Mouse (Mus musculus): ENCODE data around the gene Pde4d. TPM values are rescaled to one million over a fixed set of nuclear protein-coding genes. Genes with fewer than 3 reads are reported as not detected.
A peak's percentile ranks its signal among the peaks of the same experiment; 100 is the strongest.

Gene Pde4d
- total RNA-seq, 2 experiments from 2014 or later: 72.4 to 79.0 TPM

DNA sequence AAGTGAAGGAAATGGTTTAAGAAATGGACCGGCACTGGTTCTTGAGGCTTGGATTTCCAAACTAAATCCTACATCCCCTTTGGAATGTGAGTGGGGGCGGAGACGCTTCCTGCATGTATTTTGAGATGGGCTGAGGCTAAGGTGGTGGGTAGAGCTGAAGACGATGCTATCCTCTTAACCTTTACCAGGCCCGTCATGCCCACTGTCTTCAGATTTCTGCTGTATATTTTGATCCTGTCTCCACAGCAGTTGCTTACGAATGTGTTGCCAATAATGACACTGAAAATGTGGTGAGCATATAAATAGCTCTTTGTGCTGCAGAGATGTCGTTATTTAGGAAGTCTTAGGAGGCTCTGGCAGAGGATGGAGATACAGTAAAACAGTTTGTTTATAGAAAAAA lies 904.3 kb downstream of the Pde4d start:
- DNase-seq (ENCODE audit: low spot score in 2 of 2): no peak

DNA sequence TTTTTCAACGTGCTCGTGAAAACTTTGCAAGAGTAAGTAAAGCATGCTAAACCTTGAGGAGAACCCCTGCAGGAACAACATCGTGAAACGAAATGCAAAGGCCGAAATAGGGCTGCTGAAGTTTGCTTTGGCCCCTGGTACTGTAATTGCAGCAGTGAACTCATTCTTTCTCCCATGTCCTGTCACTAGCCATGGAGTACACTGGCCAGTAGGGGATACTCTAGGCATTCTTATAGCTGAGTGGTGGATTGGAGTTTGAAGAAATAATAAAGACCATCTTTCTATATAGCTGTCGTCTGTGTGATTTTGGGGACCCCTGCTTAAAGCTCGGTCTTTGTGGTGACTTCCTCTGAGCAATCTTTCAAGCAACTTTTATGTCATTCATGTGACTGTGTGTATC lies 906.5 kb downstream of the Pde4d start:
- no peak for DNase-seq (ENCODE audit: low spot score in 2 of 2)

DNA sequence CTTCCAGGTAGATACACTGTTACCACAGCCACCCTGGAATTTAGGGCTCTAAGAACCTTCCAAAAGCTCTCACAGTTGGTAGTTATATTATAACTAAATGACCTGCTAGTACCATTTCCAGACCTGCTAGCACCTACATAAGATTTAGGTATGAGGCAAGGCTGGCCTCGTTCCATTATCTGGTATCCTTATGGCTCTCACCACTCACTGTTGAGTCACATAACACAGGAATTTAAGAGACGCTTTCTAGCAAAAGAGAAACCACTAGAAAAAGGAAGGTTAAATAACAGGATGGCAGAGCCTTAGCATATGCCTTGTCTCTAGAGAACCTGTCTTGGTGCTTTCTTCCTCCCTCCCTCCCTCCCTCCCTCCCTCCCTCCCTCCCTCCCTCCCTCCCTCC lies 910.2 kb downstream of the Pde4d start:
- DNase-seq (ENCODE audit: low spot score in 2 of 2): no peak

DNA sequence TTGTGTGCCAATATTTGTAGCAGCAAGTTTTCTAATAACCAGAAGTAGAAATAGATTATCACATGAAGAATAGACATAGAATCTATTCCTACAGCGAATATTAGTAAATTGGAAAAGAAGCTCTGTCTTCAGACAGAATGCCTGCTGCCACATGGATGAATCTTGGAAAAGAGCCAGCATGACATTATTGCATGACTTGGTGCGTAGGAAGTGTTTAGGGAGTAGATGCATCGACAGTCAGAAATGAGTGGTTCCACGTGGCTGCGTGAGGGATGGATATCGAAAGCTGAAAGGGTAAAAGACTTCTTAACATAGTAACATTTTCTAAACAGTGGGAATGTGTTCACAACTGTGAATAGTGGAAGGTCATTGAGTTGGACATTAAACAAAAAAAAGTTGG lies 912.6 kb downstream of the Pde4d start:
- no peak for DNase-seq (ENCODE audit: low spot score in 2 of 2)

DNA sequence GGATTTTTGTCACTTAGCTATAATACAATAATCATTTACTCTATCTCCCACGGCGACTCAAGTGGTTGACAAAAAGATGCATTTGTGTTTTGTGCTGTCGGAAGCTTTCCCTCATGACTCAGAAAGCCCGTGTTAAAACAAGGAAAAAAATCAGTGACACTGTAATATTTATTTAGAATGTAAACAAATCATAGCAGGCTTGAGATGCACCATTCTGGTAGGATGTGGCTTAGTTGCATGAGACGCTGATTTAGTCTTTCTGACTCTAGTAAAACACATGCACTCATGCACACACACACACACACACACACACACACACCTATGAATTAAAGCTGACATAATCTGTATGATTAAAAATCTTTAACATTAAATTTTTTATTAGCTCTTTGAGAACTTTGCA lies 924.7 kb downstream of the Pde4d start:
- no peak for DNase-seq (ENCODE audit: low spot score in 2 of 2)

DNA sequence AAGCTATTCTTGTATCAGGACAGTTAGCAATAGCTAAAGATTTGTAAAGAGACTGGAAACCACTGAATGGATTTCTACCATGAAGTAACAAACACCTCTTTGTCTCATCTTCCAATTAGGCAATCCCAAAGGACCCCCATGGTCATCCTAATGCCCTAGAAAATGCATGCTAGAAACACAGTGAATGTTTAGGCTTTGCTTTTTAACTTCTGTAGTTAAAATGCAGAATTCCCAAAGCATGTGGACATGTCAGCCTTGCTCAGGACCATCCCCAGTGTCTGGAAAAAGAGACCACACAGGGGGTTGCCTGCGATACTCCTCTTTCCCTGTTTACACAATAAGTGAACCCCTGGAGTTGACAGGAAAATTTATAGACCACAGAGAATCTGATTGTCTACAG lies 926.9 kb downstream of the Pde4d start:
- no peak for DNase-seq (ENCODE audit: low spot score in 2 of 2)

DNA sequence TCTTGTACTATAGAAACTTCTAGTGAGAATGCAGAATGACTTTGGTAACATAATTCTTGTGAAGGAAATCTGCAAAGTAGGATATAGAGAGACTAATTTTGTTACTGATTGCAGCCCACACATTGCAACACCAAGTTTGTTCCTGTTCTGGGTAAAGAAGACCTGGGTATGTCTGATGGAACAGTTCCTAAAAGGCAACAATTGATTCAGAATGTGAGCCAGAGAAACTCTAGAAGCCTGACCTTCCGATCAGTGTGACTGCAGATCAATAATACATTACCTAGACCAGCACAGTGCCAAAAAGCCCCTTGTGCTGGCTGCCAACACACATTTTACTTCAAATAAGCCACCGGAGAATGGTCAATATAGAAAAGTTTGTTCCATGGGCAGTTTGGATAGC lies 930.4 kb downstream of the Pde4d start:
- DNase-seq (ENCODE audit: low spot score in 2 of 2): no peak

DNA sequence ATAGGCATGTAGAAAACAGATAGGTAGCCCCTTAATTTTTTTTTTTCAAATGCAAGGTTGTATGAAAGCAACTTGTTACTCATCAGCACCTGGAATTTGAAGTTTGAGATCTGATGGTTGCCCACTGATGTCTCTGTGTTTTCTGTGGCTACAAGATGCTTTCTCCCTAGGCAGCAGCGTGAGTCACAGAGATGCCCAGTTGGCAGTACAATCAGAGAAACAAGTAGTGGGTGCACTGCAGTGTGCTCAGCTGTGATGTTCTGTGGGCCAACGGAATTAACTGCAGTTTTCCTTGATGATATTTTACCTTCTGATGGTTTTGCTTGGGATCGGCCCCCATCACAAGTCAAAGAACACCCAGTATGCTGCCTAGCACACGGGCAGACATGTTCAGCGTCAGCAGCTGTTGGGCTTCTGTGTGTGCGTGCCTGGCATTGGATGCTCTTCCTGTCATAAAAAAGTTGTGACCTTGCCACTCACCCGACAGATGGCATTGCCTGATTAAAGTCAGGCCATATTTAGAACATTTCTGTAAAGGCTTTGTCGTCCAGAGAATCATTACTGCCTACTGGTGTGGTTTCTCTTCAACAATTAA lies 939.0 kb downstream of the Pde4d start:
- DNase-seq (ENCODE audit: low spot score in 2 of 2): peak; percentile 17 to 22

DNA sequence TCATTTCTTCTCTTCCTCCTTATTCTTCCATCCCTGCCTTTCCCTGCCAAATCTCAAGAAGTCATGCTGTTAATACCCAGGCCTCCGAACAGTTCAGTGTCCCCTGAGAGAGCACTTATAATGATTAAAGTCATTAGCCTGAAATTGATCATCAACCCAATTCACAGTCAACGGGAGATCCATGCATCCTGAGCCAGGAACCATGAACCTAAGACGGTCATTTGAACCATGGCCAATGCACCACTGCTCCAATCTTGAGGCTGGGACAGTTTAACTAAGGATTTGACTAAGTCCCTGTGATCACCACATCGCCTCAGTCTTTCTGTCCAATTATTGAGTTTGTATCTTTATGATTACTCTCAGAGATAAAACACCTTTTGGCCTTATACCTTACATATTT lies 952.6 kb downstream of the Pde4d start:
- DNase-seq (ENCODE audit: low spot score in 2 of 2): no peak

DNA sequence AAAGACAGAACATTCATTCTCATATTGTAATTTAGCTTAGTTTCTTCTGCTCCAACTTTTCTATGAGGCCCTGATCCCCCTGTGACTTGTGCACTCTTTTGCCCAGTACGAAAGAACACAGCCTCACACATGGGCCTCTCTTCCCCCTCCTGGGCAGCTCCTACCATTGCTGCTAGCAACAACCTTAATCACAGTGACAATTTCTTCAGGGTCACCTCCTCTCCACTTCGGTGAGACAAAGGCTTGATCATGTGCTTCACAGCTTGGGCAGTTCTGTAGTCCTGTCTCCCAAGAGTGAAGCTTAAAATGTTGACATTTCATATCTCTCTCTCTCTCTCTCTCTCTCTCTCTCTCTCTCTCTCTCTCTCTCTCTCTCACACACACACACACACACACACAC lies 953.2 kb downstream of the Pde4d start:
- no peak for DNase-seq (ENCODE audit: low spot score in 2 of 2)

DNA sequence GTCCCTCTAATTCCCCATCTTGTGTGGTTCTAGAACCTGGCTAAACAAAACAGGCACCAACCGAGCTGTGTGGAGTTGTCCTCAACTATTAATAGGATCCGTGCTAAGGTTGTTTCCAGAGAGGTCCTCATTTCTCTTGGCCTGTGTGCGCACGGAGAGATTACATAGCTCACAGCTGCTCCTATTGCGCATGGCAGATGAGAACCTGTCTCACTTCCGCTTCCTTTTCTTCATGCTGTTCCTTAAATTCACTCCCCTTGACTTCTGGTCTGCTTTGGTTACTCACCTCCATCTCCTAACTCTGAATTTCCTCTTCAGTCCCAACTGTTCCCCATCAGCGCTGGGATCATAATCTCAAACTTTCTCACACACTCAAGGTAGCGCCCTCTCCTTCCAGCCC lies 956.6 kb downstream of the Pde4d start:
- no peak for DNase-seq (ENCODE audit: low spot score in 2 of 2)

DNA sequence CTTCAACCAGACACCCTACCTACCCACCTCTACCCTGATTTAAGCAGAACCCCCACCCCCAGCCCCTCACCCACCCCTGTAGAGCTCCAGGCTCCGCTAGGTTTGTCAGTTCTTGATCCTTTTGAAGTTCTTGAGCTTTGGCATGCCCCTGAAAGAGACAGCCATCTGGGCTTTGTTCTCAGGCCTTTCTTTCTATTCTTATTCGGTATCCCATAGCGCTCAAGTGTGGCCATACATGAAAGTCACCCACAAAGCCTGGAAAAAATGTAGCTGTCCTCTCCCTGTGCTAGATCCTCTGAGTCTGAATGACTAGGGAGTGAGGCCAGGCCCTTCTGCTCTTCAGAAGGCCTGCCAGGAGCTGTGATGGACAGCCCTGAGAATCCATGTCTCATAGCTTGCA lies 957.6 kb downstream of the Pde4d start:
- no peak for DNase-seq (ENCODE audit: low spot score in 2 of 2)

DNA sequence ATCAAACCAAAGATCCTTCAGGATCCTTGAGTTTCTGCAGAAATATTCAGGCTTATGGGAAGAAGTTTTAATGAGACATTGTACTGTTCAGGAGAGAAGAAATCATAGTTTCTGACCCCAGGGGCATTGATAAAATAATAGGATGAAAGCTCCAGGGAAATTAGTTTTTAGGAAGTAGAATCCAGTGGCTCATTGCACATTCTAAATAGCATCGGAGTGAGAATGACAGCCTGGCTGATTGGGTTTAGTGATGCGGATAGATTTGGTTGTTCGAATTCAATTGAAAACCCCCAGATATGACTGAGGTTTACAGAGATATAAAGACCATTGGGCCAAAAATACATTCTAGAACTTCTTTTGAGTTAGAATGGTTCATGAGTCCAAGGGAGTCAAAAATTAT lies 970.7 kb downstream of the Pde4d start:
- DNase-seq (ENCODE audit: low spot score in 2 of 2): no peak

DNA sequence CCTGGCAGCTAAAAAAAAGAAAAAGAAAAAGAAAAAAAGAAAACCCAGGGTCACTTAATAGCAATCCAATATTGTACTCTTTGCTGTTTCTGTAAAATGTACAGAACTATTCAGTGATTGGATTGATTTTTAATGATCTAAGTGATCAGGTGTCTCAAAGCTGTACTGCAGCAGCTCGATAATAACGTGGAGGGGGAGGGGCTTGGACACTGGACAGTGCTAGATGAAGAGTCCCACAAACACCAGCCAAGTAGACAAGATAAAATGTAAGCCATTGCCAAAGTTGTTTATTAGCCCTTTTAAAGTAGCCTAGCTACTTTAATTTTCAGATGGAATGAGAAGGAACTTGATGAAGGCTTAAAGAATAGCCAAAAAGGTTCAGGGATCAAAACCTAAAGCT lies 975.2 kb downstream of the Pde4d start:
- no peak for DNase-seq (ENCODE audit: low spot score in 2 of 2)

DNA sequence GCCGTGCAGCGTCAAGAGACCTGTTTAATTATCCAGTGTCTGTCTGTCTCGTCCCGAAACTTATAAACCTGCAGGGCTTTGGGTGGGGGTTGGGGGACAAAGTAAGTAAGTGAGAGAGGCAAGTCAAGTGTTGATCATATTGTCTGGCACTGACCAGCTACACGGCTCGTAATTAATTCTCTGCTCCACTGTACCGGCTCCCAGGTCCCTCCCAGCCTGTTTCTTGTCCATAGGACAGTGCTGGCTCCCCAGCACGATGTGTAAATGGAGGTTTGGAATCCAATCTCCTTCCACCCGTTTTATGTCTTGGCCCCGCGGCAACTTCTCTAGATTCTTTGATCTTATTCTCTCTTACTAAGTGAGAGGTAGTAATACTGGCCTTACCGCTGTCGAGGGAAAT lies 975.8 kb downstream of the Pde4d start:
- no peak for DNase-seq (ENCODE audit: low spot score in 2 of 2)

DNA sequence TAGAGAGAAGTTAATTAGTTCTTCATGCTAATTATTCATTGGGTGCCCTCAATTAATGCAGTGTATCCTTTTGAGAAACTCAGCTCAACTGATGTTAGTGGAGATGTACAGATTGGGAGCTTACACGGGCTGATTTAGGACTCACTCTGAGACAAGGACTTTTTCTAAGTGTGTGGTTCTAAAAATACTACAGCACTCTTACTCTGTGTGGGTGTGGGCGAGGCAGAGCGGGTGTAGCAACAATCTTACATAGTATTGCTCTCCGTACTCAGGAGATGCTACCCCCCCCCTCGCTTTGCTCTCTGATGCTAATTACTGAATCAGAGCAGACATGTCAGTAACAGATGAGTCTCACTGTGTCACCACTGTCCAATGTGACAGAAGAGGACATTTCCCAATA lies 976.3 kb downstream of the Pde4d start:
- DNase-seq (ENCODE audit: low spot score in 2 of 2): no peak

DNA sequence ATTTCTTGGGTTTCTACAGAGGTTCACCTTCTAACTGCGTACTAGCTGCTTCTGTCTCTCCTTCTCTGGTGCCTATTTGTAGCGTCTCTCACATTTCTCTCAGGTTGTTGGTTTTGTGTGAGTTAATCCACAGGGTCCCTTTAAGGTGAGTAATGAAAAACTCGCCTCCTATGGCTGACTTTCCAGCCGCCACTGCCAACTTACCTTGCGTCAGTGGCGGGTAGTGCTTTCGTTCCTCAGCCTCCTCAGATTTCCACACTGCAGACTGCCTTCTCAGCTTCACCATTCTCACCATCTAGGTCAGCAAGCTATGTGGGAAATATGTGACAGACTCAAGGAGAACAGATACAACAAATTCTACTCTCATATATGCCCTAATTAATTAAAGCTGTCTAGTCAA lies 977.8 kb downstream of the Pde4d start:
- DNase-seq (ENCODE audit: low spot score in 2 of 2): no peak

DNA sequence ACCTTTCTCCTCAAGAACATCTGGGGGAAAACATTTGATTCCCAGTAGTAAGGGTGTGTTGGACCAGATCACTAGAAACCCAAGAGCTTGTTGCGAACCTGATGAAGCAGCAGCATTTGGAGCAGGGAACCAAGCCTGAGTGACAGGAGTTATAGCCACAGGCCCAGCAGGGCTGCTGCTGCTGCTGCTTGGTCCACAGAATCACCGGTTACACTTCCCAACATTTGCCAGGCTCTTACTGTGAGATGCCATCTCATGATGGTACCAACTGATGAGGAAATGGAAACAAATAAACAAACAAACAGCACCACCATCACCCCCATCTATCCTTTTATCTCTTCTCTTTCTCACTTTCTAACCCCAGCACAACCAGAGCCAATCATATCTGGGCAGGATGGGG lies 979.8 kb downstream of the Pde4d start:
- DNase-seq (ENCODE audit: low spot score in 2 of 2): no peak

DNA sequence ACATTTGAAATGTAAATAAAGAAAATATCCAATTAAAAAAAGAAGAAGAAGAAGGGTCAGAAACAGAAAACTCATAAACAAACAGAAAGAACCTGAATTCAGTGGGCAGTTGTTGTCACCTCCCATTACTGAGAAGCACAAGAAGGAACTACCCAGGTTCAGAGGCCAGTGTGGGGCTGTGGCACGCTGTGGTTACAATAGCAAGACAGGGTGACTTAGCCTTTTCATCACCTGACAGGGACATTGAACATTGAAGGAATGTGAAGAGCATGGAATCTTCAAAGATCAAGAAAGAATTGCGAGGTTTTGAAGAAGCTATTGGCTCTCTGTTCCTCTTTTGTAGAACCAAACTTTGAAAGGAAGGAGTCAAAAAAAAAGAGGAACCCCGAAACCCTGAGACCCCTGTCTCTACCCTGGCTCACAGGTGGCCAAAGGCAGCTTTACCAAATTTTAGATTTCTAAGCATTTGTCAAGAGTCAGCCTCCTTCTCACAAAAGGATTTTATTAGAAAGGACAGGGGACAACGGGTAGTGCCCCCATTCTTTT lies 987.6 kb downstream of the Pde4d start:
- DNase-seq (ENCODE audit: low spot score in 2 of 2): no peak

DNA sequence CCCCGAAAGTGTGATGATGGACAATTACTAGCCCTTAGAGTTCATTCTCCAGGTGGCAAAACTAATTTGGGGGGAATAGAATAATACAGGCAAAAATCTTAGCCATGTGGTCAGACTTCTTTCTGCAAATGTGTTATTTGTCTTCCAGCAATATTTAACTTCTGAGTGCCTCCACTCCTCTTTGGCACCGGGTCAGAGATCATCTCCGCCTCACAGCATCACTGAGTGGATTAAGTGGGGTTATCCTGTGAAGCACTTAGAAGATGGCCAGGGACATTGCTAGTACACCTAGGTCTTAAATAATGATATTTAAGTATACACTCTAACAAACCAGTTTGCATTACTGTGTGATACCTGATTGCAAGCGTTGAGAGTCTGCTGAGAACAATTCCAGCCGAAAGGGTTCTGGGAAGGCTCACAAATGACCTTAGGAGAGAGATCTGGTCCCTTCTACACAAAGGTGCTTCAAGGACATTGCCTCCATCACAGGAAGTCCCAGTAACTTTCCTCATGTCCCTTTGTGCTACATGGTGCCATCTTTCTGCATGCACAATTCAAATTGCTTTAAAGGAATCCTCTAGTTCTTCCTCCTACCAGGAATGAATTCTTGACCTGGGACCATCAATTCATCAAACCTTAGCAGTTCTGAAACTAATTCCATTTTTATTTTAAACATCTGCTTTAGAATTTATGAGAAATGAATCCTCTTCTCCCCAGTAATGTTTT lies 989.9 kb downstream of the Pde4d start:
- DNase-seq (ENCODE audit: low spot score in 2 of 2): no peak

DNA sequence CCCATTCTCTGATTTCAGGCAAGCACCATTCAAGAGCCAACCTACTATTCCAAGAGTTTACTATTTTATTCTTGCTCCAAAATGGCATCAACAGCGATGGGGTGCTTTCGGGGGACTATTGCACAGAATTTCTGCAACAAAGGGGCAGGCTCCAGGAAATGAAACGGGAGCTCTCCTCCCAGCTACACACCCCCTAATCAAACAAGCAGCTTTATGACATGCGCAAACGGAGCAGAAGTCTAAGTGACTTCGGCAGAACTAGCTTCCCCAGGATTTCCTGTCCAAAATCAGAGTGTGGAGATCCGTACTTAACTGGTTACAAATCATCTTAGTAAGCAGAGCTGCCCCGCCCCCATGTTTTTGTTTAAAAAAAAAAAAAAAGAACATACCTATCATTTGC lies 990.6 kb downstream of the Pde4d start:
- DNase-seq (ENCODE audit: low spot score in 2 of 2): peak; percentile 39 to 70

DNA sequence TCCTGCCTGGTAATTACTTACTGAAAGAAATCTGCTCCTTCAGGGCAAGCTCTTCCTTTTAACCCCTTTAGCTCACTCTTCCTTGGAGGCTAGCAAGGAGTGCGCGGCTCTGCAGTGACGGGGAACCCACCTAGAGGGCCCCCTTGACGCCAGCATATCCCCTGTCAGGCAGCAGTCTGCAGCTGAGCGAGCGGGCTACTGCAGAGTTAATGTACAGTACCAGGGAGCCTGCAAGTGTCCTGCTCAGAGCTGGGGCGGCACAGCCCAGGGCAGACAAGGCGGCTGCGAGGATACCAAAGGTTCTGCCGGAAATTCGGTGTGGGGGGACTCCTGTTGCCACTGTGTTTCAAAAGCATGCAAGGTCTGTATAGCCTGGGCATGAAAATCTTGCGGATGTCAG lies 991.1 kb downstream of the Pde4d start:
- peak; percentile 85 to 89 for DNase-seq (ENCODE audit: low spot score in 2 of 2)

DNA sequence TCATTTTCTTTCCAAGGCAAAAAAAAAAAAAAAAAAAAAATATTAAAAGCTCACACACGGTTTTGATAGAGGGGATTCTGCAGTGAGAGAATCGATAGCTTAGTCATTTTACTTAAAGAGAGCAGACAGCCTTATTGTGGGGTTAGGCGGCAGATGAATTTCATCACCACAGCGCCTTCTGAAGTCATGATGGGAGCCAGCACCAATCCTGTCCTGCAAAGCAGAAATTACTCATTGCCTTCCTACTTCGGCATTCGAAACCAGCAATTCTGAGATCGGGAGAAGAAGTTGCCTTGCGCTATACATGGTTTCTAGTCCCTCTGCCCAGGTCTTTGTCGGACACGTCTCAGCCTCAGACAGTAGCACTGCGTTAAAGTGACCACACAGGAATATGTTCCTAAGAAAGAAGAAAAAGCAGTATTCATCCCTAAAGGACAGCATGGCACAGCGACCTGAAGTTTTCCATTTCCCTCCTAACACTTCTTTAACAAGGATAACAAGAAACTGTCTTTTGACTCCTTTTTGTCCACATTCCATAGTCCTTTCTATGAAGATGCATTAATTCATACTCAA lies 991.7 kb downstream of the Pde4d start:
- peak; percentile 34 to 43 for DNase-seq (ENCODE audit: low spot score in 2 of 2)
